Mouse (Mus musculus): ENCODE data around the gene Lasp1.

DNA sequence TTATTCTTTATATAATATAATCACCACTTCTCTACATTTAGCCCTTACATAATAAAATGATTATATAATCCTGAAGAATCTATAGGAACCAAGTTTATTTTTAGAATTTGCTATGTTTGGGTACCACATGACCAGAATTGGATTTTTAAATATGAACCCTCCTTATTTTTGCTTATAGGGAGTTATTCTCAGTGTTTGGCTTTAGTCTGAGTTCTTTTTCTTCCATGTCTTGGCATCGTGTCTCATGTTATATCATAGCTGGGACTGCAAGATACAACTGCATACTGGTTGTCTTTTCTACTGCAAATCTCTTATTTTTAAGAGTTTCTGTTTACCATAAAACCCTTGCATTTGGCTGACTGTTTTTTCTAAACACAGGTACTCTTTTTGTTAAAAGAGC lies 75.6 kb downstream of the Lasp1 start:
- no peak for TF ChIP-seq POLR2A (IDR thresholded peaks at IDR 0.05; ENCODE audit: control insufficient read depth, extremely low read depth, insufficient read depth, low read length, poor library complexity)
- TF ChIP-seq CTCF (IDR thresholded peaks at IDR 0.05; ENCODE audit: borderline replicate concordance, control insufficient read depth, extremely low read depth, insufficient read depth, low read length, poor library complexity) = no peak

All from thymus, adult 2 months (tissue).